Mouse (Mus musculus) mesoderm, embryonic 11.5 days (tissue): Measurements from ENCODE around the gene Uchl5.

Experiments
- DNase-seq: peaks from one replicate; pipeline ENCODE4 v3.0.0-alpha.2; 2012; ENCODE audit warnings: low read depth, low spot score

Uchl5 gene

GRCm38 (mm10) chr1:143776446-143777411, at the start of gene Uchl5, which contains the start of gene Trove2:
TSS of gene Uchl5 (plus strand) at chr1:143777272.
TSS of gene Trove2 (minus strand) at chr1:143777068.
- DNase-seq = peak; percentile 96

GRCm38 (mm10) chr1:143727701-143728445, 49.2 kb upstream of the Uchl5 start:
- no peak for DNase-seq

GRCm38 (mm10) chr1:143730899-143731298, 46.2 kb upstream of the Uchl5 start:
- DNase-seq = peak; percentile 43

- DNase-seq = no peak
Observed at GRCm38 (mm10) chr1:143731691-143732090, 45.4 kb upstream of the Uchl5 start.

- DNase-seq = no peak
Observed at GRCm38 (mm10) chr1:143733914-143734410, 43.1 kb upstream of the Uchl5 start.

- DNase-seq = no peak
Observed at GRCm38 (mm10) chr1:143738811-143739210, 38.3 kb upstream of the Uchl5 start.

- DNase-seq = peak; percentile 80
Observed at GRCm38 (mm10) chr1:143739361-143740350, 37.4 kb upstream of the Uchl5 start.

- DNase-seq = no peak
Observed at GRCm38 (mm10) chr1:143740581-143740980, 36.5 kb upstream of the Uchl5 start.

- DNase-seq = no peak
Observed at GRCm38 (mm10) chr1:143741331-143741730, 35.7 kb upstream of the Uchl5 start.

- no peak for DNase-seq
Observed at GRCm38 (mm10) chr1:143742186-143742585, 34.9 kb upstream of the Uchl5 start.

- no peak for DNase-seq
Observed at GRCm38 (mm10) chr1:143745871-143746270, 31.2 kb upstream of the Uchl5 start.

- no peak for DNase-seq
Observed at GRCm38 (mm10) chr1:143762159-143762558, 14.9 kb upstream of the Uchl5 start.

- no peak for DNase-seq
Observed at GRCm38 (mm10) chr1:143764443-143764842, 12.6 kb upstream of the Uchl5 start.

GRCm38 (mm10) chr1:143765801-143766200, 11.3 kb upstream of the Uchl5 start:
- no peak for DNase-seq

GRCm38 (mm10) chr1:143766238-143766637, 10.8 kb upstream of the Uchl5 start:
- no peak for DNase-seq

GRCm38 (mm10) chr1:143770444-143771109, 6.5 kb upstream of the Uchl5 start:
- DNase-seq = no peak

- no peak for DNase-seq
Observed at GRCm38 (mm10) chr1:143773082-143773481, 4.0 kb upstream of the Uchl5 start.

- DNase-seq = no peak
Observed at GRCm38 (mm10) chr1:143773909-143774308, 3.2 kb upstream of the Uchl5 start.

- no peak for DNase-seq
Observed at GRCm38 (mm10) chr1:143777558-143778218, 616 bp downstream of the Uchl5 start.
